Mouse (Mus musculus): ENCODE measurements at regions not wholly inside any gene's neighbourhood (a gene's known extent, or its start where the extent isn't known, plus 50 kb on each side); places are given as distances from the start of the nearest gene placed in this dataset.

GRCm38 (mm10) chr1:164538304-164539043, 80.3 kb upstream of the Atp1b1 start:
- Histone ChIP-seq H3K9me3 (replicated peaks; ENCODE audit: insufficient read depth, low read length) (no peaks in the 10 kb centered on the region), H3K4me1 (ENCODE audit: control insufficient read depth in 1 of 2, insufficient read depth in 2 of 2, low read length in 2 of 2) (no peaks in the 10 kb centered on the region), H3K79me2 (ENCODE audit: control insufficient read depth, insufficient read depth, low read length, poor library complexity) (no peaks in the 10 kb centered on the region), H3K9ac (ENCODE audit: control insufficient read depth, low read depth, low read length, poor library complexity, severe bottlenecking) (no peak overlapping the region), H3K4me3 (ENCODE audit: control insufficient read depth in 1 of 2, insufficient read depth in 1 of 2, low read depth in 2 of 2, low read length in 2 of 2) (no peak overlapping the region), H3K36me3 (ENCODE audit: control insufficient read depth in 1 of 2, insufficient read depth in 2 of 2, low read length in 2 of 2) (no peaks in the 10 kb centered on the region), H3K27ac (ENCODE audit: control insufficient read depth, low read depth, low read length) (no peak overlapping the region), H3K27me3 (ENCODE audit: control insufficient read depth in 1 of 2, insufficient read depth in 2 of 2, low read length in 2 of 2) (no peaks in the 10 kb centered on the region)
- DNase-seq (ENCODE audit: low read depth, low spot score), result no peak
- TF ChIP-seq TBP (IDR thresholded peaks at IDR 0.05; ENCODE audit: low read depth, low read length) (no peak), NELFE (IDR thresholded peaks at IDR 0.05; ENCODE audit: low read depth, low read length) (no peak), RAD21 (IDR thresholded peaks at IDR 0.05; ENCODE audit: low read depth, low read length) (no peak), MAX (IDR thresholded peaks at IDR 0.05; ENCODE audit: low read length) (no peak), MAFK (IDR thresholded peaks at IDR 0.05; ENCODE audit: borderline replicate concordance, low read depth, low read length) (no peak), USF2 (IDR thresholded peaks at IDR 0.05; ENCODE audit: borderline replicate concordance in 1 of 2, insufficient read depth in 1 of 2, low read depth in 1 of 2, low read length in 2 of 2) (no peak), TAL1 (IDR thresholded peaks at IDR 0.05; ENCODE audit: low read length) (no peak), SIN3A (IDR thresholded peaks at IDR 0.05; ENCODE audit: low read length) (no peak)

GRCm38 (mm10) chr1:164537324-164537948, 79.3 kb upstream of the Atp1b1 start:
- H3K4me1 ChIP-seq (ENCODE audit: control insufficient read depth in 1 of 2, insufficient read depth in 2 of 2, low read length in 2 of 2), result no peaks in the 10 kb centered on the region
- no peaks in the 10 kb centered on the region for H3K9me3 ChIP-seq (replicated peaks; ENCODE audit: insufficient read depth, low read length)
- TF ChIP-seq SIN3A (IDR thresholded peaks at IDR 0.05; ENCODE audit: low read length) (no peak), ZC3H11A (IDR thresholded peaks at IDR 0.05; ENCODE audit: low read depth, low read length) (no peak), UBTF (IDR thresholded peaks at IDR 0.05; ENCODE audit: borderline replicate concordance, insufficient read depth, low read depth, low read length) (no peak), ZKSCAN1 (IDR thresholded peaks at IDR 0.05; ENCODE audit: low read depth, low read length) (no peak), BHLHE40 (IDR thresholded peaks at IDR 0.05; ENCODE audit: borderline replicate concordance, low read depth, low read length) (no peak)
- no peaks in the 10 kb centered on the region for H3K79me2 ChIP-seq (ENCODE audit: control insufficient read depth, insufficient read depth, low read length, poor library complexity)
- H3K4me3 ChIP-seq (ENCODE audit: control insufficient read depth in 1 of 2, insufficient read depth in 1 of 2, low read depth in 2 of 2, low read length in 2 of 2), result no peak overlapping the region
- H3K27ac ChIP-seq (ENCODE audit: control insufficient read depth, low read depth, low read length), result no peak overlapping the region
- DNase-seq (ENCODE audit: low read depth, low spot score), result no peak
- H3K36me3 ChIP-seq (ENCODE audit: control insufficient read depth in 1 of 2, insufficient read depth in 2 of 2, low read length in 2 of 2), result no peaks in the 10 kb centered on the region
- no peak overlapping the region for H3K9ac ChIP-seq (ENCODE audit: control insufficient read depth, low read depth, low read length, poor library complexity, severe bottlenecking)
- no peaks in the 10 kb centered on the region for H3K27me3 ChIP-seq (ENCODE audit: control insufficient read depth in 1 of 2, insufficient read depth in 2 of 2, low read length in 2 of 2)

- no peak for DNase-seq (ENCODE audit: low read depth, low spot score)
- Histone ChIP-seq H3K36me3 (ENCODE audit: control insufficient read depth in 1 of 2, insufficient read depth in 2 of 2, low read length in 2 of 2) (no peaks in the 10 kb centered on the region), H3K4me1 (ENCODE audit: control insufficient read depth in 1 of 2, insufficient read depth in 2 of 2, low read length in 2 of 2) (no peaks in the 10 kb centered on the region), H3K79me2 (ENCODE audit: control insufficient read depth, insufficient read depth, low read length, poor library complexity) (no peaks in the 10 kb centered on the region), H3K9me3 (replicated peaks; ENCODE audit: insufficient read depth, low read length) (no peaks in the 10 kb centered on the region), H3K9ac (ENCODE audit: control insufficient read depth, low read depth, low read length, poor library complexity, severe bottlenecking) (no peak overlapping the region), H3K4me3 (ENCODE audit: control insufficient read depth in 1 of 2, insufficient read depth in 1 of 2, low read depth in 2 of 2, low read length in 2 of 2) (no peak overlapping the region), H3K27me3 (ENCODE audit: control insufficient read depth in 1 of 2, insufficient read depth in 2 of 2, low read length in 2 of 2) (no peaks in the 10 kb centered on the region), H3K27ac (ENCODE audit: control insufficient read depth, low read depth, low read length) (no peak overlapping the region)
- TF ChIP-seq ZMIZ1 (IDR thresholded peaks at IDR 0.05; ENCODE audit: low read depth, low read length) (no peak), TCF12 (IDR thresholded peaks at IDR 0.05; ENCODE audit: low read depth, low read length) (no peak), GABPA (IDR thresholded peaks at IDR 0.05; ENCODE audit: low read depth, low read length) (no peak), TAL1 (IDR thresholded peaks at IDR 0.05; ENCODE audit: low read length) (no peak), USF1 (IDR thresholded peaks at IDR 0.05; ENCODE audit: low read depth, low read length) (no peak), JUND (IDR thresholded peaks at IDR 0.05; ENCODE audit: low read depth, low read length) (no peak), MYB (IDR thresholded peaks at IDR 0.05; ENCODE audit: low read depth, low read length) (no peak), POLR2AphosphoS2 (IDR thresholded peaks at IDR 0.05; ENCODE audit: low read length) (no peak), CTCF (IDR thresholded peaks at IDR 0.05 in 2 of 3, conservative IDR thresholded peaks at IDR 0.05 in 1 of 3; ENCODE audit: control insufficient read depth in 1 of 3, insufficient read depth in 1 of 3, low read depth in 2 of 3, low read length in 3 of 3, poor library complexity in 1 of 3, severe bottlenecking in 1 of 3) (no peak), UBTF (IDR thresholded peaks at IDR 0.05; ENCODE audit: borderline replicate concordance, insufficient read depth, low read depth, low read length) (no peak), GATA1 (IDR thresholded peaks at IDR 0.05; ENCODE audit: low read depth, low read length) (no peak), BHLHE40 (IDR thresholded peaks at IDR 0.05; ENCODE audit: borderline replicate concordance, low read depth, low read length) (no peak), MXI1 (IDR thresholded peaks at IDR 0.05; ENCODE audit: low read depth, low read length) (no peak), RAD21 (IDR thresholded peaks at IDR 0.05; ENCODE audit: low read depth, low read length) (no peak), SIN3A (IDR thresholded peaks at IDR 0.05; ENCODE audit: low read length) (no peak), ZKSCAN1 (IDR thresholded peaks at IDR 0.05; ENCODE audit: low read depth, low read length) (no peak)
Observed at GRCm38 (mm10) chr1:164532196-164532595, 74.0 kb upstream of the Atp1b1 start.

Data from MEL (cell line).